Mouse (Mus musculus): Measurements from ENCODE around the gene Arpc2.

DNA sequence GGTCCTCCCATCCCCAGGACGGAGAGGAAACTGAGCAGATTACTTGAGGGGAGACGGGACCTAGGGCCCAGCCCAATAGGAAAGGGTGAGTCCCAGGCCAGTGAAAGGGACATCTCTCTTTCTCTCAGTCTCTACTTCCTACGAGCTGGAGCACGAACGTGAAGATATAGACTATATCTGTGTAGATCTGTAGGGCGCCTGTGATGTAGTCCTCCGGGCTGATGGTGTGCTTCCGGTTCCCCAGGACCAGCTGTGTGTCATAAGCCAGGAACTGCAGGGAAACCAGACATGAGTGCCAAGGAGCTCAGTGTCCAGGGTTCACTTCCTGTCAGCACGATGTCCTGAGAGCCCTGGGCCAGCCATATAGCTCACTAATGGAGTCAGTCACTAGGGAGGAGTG is 53.4 kb downstream of the Arpc2 start:
- no peak for TF ChIP-seq CTCF (IDR thresholded peaks at IDR 0.05; ENCODE audit: control insufficient read depth, insufficient read depth, insufficient replicate concordance, low read depth, low read length)
- no peak for TF ChIP-seq POLR2A (IDR thresholded peaks at IDR 0.05; ENCODE audit: control insufficient read depth, low read depth, low read length)

All from testis, adult 2 months (tissue).